Mouse (Mus musculus) CH12.LX (cell line): ENCODE measurements around the gene Mtmr1. TPM values are rescaled to one million over a fixed set of nuclear protein-coding genes. Genes with fewer than 3 reads are reported as not detected.

Experiments
- DNase-seq: peaks from one replicate; pipeline ENCODE4 v3.0.0-alpha.2; 2013; ENCODE audit errors: extremely low read depth
- H3K27ac ChIP-seq: 2 replicates; pipeline ENCODE4 v1.5.1; 2012; ENCODE audit warnings: low read depth, mild to moderate bottlenecking, control low read depth, moderate library complexity; ENCODE audit not compliant: insufficient read depth
- H3K27me3 ChIP-seq: replicated peaks from 2 replicates; pipeline ENCODE3; 2012; ENCODE audit warnings: inconsistent platforms
- H3K36me3 ChIP-seq, 2 experiments: replicated peaks in 1 of 2; 2 replicates each; pipeline versions ENCODE3 to v1.6.1; 2012; ENCODE audit warnings: inconsistent platforms in 1 of 2, low read length in 1 of 2, mild to moderate bottlenecking in 1 of 2, mixed read lengths in 1 of 2, moderate library complexity in 1 of 2; ENCODE audit not compliant: control insufficient read depth in 1 of 2, insufficient read depth in 1 of 2
- H3K4me1 ChIP-seq, 2 experiments: 2 replicates each; pipeline ENCODE4 v1.6.1; 2012; ENCODE audit warnings: inconsistent platforms in 1 of 2, moderate library complexity in 1 of 2; ENCODE audit not compliant: insufficient read depth in 2 of 2, control insufficient read depth in 1 of 2
- H3K4me2 ChIP-seq: 2 replicates; pipeline ENCODE4 v1.6.1; 2012; ENCODE audit warnings: low read depth, mild to moderate bottlenecking, control low read depth; ENCODE audit not compliant: poor library complexity, insufficient read depth, severe bottlenecking
- H3K4me3 ChIP-seq, 3 experiments: fragments of 150-350 bp in 1 of 3; sonication (generic) in 1 of 3; replicated peaks in 1 of 3; 2 replicates each; pipeline versions ENCODE3 to v1.5.1; 2011 to 2012; ENCODE audit warnings: low read depth in 2 of 3, low read length in 2 of 3, mild to moderate bottlenecking in 2 of 3, moderate library complexity in 2 of 3, control low read depth in 1 of 3, improper control_type of control experiment in 1 of 3, inconsistent platforms in 1 of 3, mixed read lengths in 1 of 3; ENCODE audit not compliant: poor library complexity in 1 of 3
- H3K79me2 ChIP-seq: replicated peaks from 2 replicates; pipeline ENCODE4 v1.6.1; 2012; ENCODE audit warnings: mild to moderate bottlenecking, moderate library complexity; ENCODE audit not compliant: control insufficient read depth, poor library complexity, insufficient read depth, severe bottlenecking; ENCODE audit errors: extremely low read depth
- H3K9ac ChIP-seq: 2 replicates; pipeline ENCODE4 v1.6.1; 2012; ENCODE audit warnings: low read depth, mild to moderate bottlenecking, control low read depth, moderate library complexity; ENCODE audit not compliant: insufficient read depth
- H3K9me3 ChIP-seq: replicated peaks from 2 replicates; pipeline ENCODE3; 2012; ENCODE audit warnings: low read length, inconsistent platforms, mixed read lengths
- CHD2 ChIP-seq: IDR thresholded peaks from 2 replicates; pipeline ENCODE4 v1.6.1; 2011; ENCODE audit warnings: low read length, improper control_type of control experiment
- CTCF ChIP-seq, 2 experiments: IDR thresholded peaks in 1 of 2; conservative IDR thresholded peaks in 1 of 2; 2 replicates each; pipeline ENCODE4 v1.5.1; 2011 to 2012; ENCODE audit warnings: low read depth in 2 of 2, low read length in 2 of 2, improper control_type of control experiment in 1 of 2, inconsistent platforms in 1 of 2, mild to moderate bottlenecking in 1 of 2, moderate library complexity in 1 of 2
- E2F4 ChIP-seq: IDR thresholded peaks from 2 replicates; pipeline ENCODE4 v1.6.1; 2011; ENCODE audit warnings: low read depth, low read length, improper control_type of control experiment; ENCODE audit not compliant: insufficient replicate concordance
- ELF1 ChIP-seq: IDR thresholded peaks from 2 replicates; pipeline ENCODE4 v1.6.1; 2014; ENCODE audit warnings: low read depth, mild to moderate bottlenecking, inconsistent platforms, low read length, improper control_type of control experiment
- EP300 ChIP-seq: IDR thresholded peaks from 2 replicates; pipeline ENCODE4 v1.6.1; 2011; ENCODE audit warnings: low read length, improper control_type of control experiment
- ETS1 ChIP-seq: conservative IDR thresholded peaks from 2 replicates; pipeline ENCODE4 v1.6.1; 2012; ENCODE audit warnings: low read depth, mild to moderate bottlenecking, inconsistent platforms, low read length, improper control_type of control experiment, moderate library complexity
- HCFC1 ChIP-seq: IDR thresholded peaks from 2 replicates; pipeline ENCODE4 v1.6.1; 2012; ENCODE audit warnings: low read depth, mild to moderate bottlenecking, inconsistent platforms, low read length, improper control_type of control experiment
- JUND ChIP-seq: conservative IDR thresholded peaks from 2 replicates; pipeline ENCODE4 v1.6.1; 2011; ENCODE audit warnings: low read depth, low read length, improper control_type of control experiment
- KAT2A ChIP-seq: IDR thresholded peaks from 2 replicates; pipeline ENCODE4 v1.6.1; 2012; ENCODE audit warnings: low read length, improper control_type of control experiment, inconsistent platforms; ENCODE audit not compliant: insufficient replicate concordance
- MAX ChIP-seq: IDR thresholded peaks from 2 replicates; pipeline ENCODE4 v1.6.1; 2011; ENCODE audit warnings: low read length, improper control_type of control experiment
- MXI1 ChIP-seq: IDR thresholded peaks from 2 replicates; pipeline ENCODE4 v1.6.1; 2011; ENCODE audit warnings: mild to moderate bottlenecking, low read depth, low read length, improper control_type of control experiment
- MYC ChIP-seq: IDR thresholded peaks from 2 replicates; pipeline ENCODE4 v1.6.1; 2011; ENCODE audit warnings: low read depth, mild to moderate bottlenecking, improper control_type of control experiment, low read length
- NELFE ChIP-seq: IDR thresholded peaks from 2 replicates; pipeline ENCODE4 v1.6.1; 2011; ENCODE audit warnings: low read depth, low read length, improper control_type of control experiment
- PAX5 ChIP-seq: IDR thresholded peaks from 2 replicates; pipeline ENCODE4 v1.6.1; 2012; ENCODE audit warnings: low read length, inconsistent platforms, mixed read lengths
- POLR2A ChIP-seq: IDR thresholded peaks from 2 replicates; pipeline ENCODE4 v1.6.1; 2011; ENCODE audit warnings: low read depth, mild to moderate bottlenecking, improper control_type of control experiment, low read length
- POLR2AphosphoS2 ChIP-seq: IDR thresholded peaks from 2 replicates; pipeline ENCODE4 v1.6.1; 2011; ENCODE audit warnings: low read depth, low read length, improper control_type of control experiment
- SIN3A ChIP-seq: IDR thresholded peaks from 2 replicates; pipeline ENCODE4 v1.6.1; 2012; ENCODE audit warnings: low read length, improper control_type of control experiment, inconsistent platforms
- TBP ChIP-seq: conservative IDR thresholded peaks from 2 replicates; pipeline ENCODE4 v1.6.1; 2011; ENCODE audit warnings: low read depth, low read length, improper control_type of control experiment
- TCF12 ChIP-seq: IDR thresholded peaks from 2 replicates; pipeline ENCODE4 v1.6.1; 2014; ENCODE audit warnings: low read depth, mild to moderate bottlenecking, inconsistent platforms, low read length, improper control_type of control experiment
- UBTF ChIP-seq: IDR thresholded peaks from 2 replicates; pipeline ENCODE4 v1.6.1; 2012; ENCODE audit warnings: low read depth, mild to moderate bottlenecking, inconsistent platforms, low read length, improper control_type of control experiment, moderate library complexity
- ZC3H11A ChIP-seq: IDR thresholded peaks from 2 replicates; pipeline ENCODE4 v1.6.1; 2012; ENCODE audit warnings: low read depth, mild to moderate bottlenecking, inconsistent platforms, low read length, improper control_type of control experiment
- ZKSCAN1 ChIP-seq: IDR thresholded peaks from 2 replicates; pipeline ENCODE4 v1.6.1; 2012; ENCODE audit warnings: low read depth, inconsistent platforms, low read length, improper control_type of control experiment, borderline replicate concordance
- ZMIZ1 ChIP-seq: IDR thresholded peaks from 2 replicates; pipeline ENCODE4 v1.6.1; 2012; ENCODE audit warnings: low read depth, mild to moderate bottlenecking, inconsistent platforms, low read length, improper control_type of control experiment
- ZNF384 ChIP-seq: IDR thresholded peaks from 2 replicates; pipeline ENCODE4 v1.6.1; 2012; ENCODE audit warnings: low read depth, low read length, improper control_type of control experiment, inconsistent platforms
- dilution Hi-C: fragments of 300-500 bp; cut with MboI; formaldehyde crosslinking; loops from 2 replicates; pipeline ENCODE4 v1.14.3; 2020; ENCODE audit warnings: low sequenced_read_pairs; ENCODE audit not compliant: extremely low pct_unique_long_range_greater_than_20kb, extremely low pct_ligation_motif_present
- in situ Hi-C: fragments of 300-500 bp; cut with MboI; formaldehyde crosslinking; loops from 3 replicates; pipeline ENCODE4 v1.14.3; 2019; ENCODE audit warnings: low sequenced_read_pairs, low pct_ligation_motif_present, low pct_unique_long_range_greater_than_20kb, mixed read lengths
- polyA plus RNA-seq: library from polyadenylated mRNA; unstranded; fragments of >175 nt; gene quantifications from 2 replicates; pipeline ENCODE4 v1.2.1, GENCODE M21; 2012; ENCODE audit warnings: low read depth; ENCODE audit not compliant: insufficient read length
- total RNA-seq, 2 experiments: library from RNA; depleted of rRNA; stranded (reverse); fragments of 300-350 nt in 1 of 2; fragments of >200 nt in 1 of 2; gene quantifications; 2 replicates each; pipeline ENCODE4 v1.2.3; 2012 to 2014

The Mtmr1 gene
- total RNA-seq (2012; rRNA removed) (17.2 and 17.5 TPM in 2 replicates), total RNA-seq (2014; rRNA removed) (35.3 and 43.4 TPM in 2 replicates), polyA plus RNA-seq (15.3 and 15.6 TPM in 2 replicates)

DNA sequence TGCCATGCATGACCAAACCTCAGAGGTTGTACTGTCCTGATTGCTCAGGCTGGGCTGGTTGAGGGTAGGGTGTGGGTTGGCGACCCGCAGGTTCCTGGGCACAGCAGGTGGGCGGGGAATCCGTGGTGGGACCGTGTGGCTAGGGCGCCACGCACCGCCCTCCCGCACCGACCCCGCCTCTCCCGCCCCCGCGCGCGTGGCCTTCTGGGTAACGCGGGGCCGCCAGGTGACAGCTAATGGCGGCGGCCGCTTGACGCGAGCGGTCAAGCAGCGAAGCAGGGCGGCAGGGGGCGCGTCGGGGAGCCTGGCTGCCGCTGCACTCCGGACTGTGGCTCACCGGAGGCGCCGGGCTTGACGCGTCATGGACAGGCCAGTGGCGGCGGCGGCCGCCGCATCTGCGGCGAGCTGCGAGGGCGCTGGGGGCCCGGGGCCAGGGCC lies at the start of gene Mtmr1:
Mtmr1 (plus strand) TSS at position 207 of the 438 bp plus-strand sequence.
- H3K27ac ChIP-seq = peak within 1 kb of the TSS; percentile 24; the same call in 1 of the 2 replicates
- peaks cover 0 to 17% of the 10 kb centered on the region in 2 experiments; a peak in 1 of 4 replicates for H3K4me1 ChIP-seq
- dilution Hi-C loops = no loop called here
- H3K4me2 ChIP-seq = peak within 1 kb of the TSS; percentile 78
- no peaks in the 10 kb centered on the region for H3K9me3 ChIP-seq
- TF ChIP-seq ZNF384 = no peak
- peak in 1 of 2 experiments; percentile 37; a peak in 2 of 4 replicates for TF ChIP-seq CTCF (conservative IDR thresholded peaks at IDR 0.05 in 1 of 2, IDR thresholded peaks at IDR 0.05 in 1 of 2; ENCODE audit: low read depth in 2 of 2, low read length in 2 of 2)
- no peak for TF ChIP-seq ZC3H11A
- no peak for TF ChIP-seq CHD2
- no peak for TF ChIP-seq POLR2AphosphoS2
- TF ChIP-seq ZKSCAN1 = no peak
- peak; percentile 54 for TF ChIP-seq POLR2A
- peak; percentile 80 for TF ChIP-seq TCF12
- no peak; the same call in 1 of the 2 replicates for TF ChIP-seq SIN3A
- TF ChIP-seq UBTF = peak; percentile 69; the same call in 1 of the 2 replicates
- TF ChIP-seq E2F4 = no peak
- TF ChIP-seq KAT2A = no peak
- TF ChIP-seq PAX5 = no peak
- TF ChIP-seq JUND = no peak
- TF ChIP-seq MAX = no peak
- 0 out of 2 replicates have a peak, but pooled peaks have one; percentile 2 for TF ChIP-seq NELFE
- TF ChIP-seq EP300 = no peak
- TF ChIP-seq MYC = no peak
- peak; percentile 64 for TF ChIP-seq MXI1
- no peak for TF ChIP-seq TBP
- TF ChIP-seq HCFC1 = peak; percentile 46; the same call in 1 of the 2 replicates
- TF ChIP-seq ELF1 = no peak
- no peaks in the 10 kb centered on the region for H3K27me3 ChIP-seq
- in situ Hi-C loops = no loop called here
- peak; percentile 48 for DNase-seq
- peak within 1 kb of the TSS; percentile 94 for H3K9ac ChIP-seq
- no peaks in the 10 kb centered on the region; the same call in 1 of the 2 replicates for H3K79me2 ChIP-seq
- H3K4me3 ChIP-seq = peak within 1 kb of the TSS; percentile 55 to 94 (median 72)
- H3K36me3 ChIP-seq = peaks cover 0 to 2% of the 10 kb centered on the region in 2 experiments

DNA sequence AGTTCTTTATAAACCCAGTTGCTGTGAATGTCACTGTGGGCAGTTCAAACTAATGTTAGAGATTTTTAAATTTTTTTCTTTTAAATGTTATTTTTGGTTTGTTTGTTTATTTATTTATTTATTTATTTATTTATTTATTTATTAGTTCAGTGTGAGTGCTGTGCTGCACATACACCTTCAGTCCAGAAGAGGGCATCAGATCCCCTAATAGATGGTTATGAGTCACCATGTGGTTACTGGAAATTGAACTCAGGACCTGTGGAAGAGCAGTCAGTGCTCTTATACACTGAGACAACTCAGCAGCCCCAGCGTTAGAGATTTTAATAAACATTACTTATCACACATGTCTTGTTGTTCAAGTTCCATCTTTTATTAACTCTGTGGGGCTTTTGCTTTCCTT lies 12.5 kb upstream of the Mtmr1 start:
- TF ChIP-seq ETS1 = no peak
- no peak for TF ChIP-seq POLR2A
- TF ChIP-seq HCFC1 = no peak
- TF ChIP-seq CTCF (conservative IDR thresholded peaks at IDR 0.05 in 1 of 2, IDR thresholded peaks at IDR 0.05 in 1 of 2; ENCODE audit: low read depth in 2 of 2, low read length in 2 of 2) = peak in 1 of 2 experiments; percentile 22; a peak in 1 of 4 replicates
- TF ChIP-seq ZMIZ1 = no peak
- TF ChIP-seq, all 38 proteins: peak for 1
- no peak for DNase-seq

More for the DNA sequence above, 12.5 kb upstream of the Mtmr1 start:
- no peak overlapping the region for H3K27ac ChIP-seq
- H3K4me1 ChIP-seq = no peaks in the 10 kb centered on the region
- no peak overlapping the region for H3K4me3 ChIP-seq
- H3K27me3 ChIP-seq = no peaks in the 10 kb centered on the region
- no peaks in the 10 kb centered on the region for H3K79me2 ChIP-seq
- no peaks in the 10 kb centered on the region for H3K36me3 ChIP-seq
- dilution Hi-C loops = no loop called here
- H3K9ac ChIP-seq = no peak overlapping the region
- no peak overlapping the region for H3K4me2 ChIP-seq
- no peaks in the 10 kb centered on the region for H3K9me3 ChIP-seq
- in situ Hi-C loops = no loop called here
